Mouse (Mus musculus): ENCODE data around the gene Ikbke.
"Not testable (repeated sequence)": the region's sequence is repeated elsewhere in the genome, so short reads cannot be mapped to it uniquely, and the experiment has no call there.

Ikbke gene

DNA sequence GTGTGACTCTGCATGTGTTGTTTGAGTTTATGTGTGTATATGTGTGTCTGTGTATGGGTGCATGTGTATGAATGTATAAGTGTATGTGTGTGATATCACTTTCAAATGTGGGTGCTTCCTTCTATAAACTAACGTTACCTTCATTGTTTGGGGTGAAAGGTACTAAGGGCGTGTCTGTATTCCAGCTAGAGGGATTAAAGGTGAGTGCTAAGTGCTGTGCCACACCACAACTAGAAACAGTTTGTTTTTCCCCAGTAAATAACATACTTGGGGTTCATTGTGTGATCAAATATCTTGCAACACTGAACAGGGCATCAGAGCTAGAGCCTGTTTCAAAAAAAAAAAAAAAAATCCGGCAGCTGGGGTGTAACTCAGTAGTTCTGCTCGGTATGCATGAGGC, 2.3 kb upstream of the Ikbke start:
- no peak for DNase-seq (ENCODE audit: low spot score)

DNA sequence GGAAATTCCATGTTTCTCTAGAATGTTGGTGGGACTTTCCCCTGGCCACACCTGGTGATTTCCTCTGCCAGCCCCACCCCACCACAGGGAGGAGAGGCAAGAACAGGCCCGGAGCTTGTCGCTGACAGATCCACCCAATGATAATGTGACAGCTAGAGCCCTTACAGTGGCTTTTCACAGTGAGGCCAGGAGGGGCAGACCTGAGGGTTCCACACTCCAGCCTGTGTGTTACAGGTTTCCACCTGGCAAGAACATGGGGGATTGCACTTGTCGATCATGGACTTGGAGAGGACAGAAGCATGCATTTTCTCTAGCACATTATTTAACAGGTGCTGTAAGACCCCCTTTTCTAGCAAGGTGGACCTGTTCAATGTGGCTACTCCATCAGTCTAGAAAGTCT, 874 bp upstream of the Ikbke start:
- no peak for DNase-seq (ENCODE audit: low spot score)

DNA sequence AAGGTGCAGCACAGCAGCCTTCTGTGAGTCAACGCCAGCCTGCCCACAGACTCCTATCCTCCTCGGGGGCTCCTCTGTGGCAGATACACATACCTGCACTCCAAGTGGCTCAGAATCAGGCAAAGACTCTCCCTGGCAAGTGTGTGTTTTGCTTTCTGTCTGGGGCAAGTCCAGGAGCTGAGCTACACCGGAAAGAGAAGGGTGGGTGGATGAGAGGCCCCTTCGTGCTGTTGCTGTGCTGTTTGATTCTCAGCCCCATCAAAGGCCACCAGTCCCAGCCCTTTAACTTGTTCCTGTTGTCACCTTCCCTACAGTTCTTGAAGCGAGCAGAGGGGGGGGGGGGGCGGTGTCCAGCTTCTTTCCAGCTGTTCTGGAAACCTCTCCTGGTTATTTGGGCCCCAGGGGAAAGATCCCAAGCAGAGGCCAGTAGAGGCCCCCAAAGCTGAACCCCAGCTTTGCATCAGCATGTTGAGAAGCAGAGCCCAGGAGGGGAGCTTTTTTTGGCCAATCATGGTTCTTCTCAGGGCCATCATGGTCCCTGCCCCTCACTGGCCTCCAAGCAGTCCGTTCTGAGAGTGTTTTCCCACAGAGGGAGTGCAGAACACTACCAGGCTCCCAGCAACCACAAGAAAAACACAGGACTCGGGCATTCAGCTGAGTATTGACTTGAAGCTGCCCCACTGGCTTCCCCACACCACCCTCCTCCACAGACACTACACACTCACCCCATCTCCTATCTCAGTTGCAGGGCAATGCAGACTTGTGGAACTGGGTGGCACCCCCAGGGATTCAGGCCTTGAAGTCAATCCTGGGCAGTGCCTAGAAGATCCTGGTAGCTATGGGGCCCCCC, 575 bp downstream of the Ikbke start:
- no peak for DNase-seq (ENCODE audit: low spot score)

DNA sequence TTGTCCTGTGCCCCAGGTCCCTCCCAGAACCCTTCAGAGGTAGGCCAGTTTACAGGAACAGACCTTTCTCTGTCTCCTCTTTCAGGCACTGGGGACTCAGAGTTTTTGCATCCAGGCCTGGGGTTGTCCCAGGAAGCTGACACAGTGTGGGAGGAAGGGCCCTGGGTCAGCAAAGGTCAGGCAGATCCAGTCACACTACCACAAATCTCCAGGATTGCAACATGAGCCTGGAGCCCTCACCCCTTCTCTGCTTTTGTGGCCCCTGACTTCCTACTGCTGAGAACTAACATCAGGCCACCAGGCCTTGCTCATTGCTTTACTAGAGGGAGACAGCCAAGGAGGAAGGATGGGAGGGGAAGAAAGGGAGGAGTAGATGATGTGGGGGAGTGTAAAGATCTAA, 2.6 kb downstream of the Ikbke start:
- no peak for DNase-seq (ENCODE audit: low spot score)

DNA sequence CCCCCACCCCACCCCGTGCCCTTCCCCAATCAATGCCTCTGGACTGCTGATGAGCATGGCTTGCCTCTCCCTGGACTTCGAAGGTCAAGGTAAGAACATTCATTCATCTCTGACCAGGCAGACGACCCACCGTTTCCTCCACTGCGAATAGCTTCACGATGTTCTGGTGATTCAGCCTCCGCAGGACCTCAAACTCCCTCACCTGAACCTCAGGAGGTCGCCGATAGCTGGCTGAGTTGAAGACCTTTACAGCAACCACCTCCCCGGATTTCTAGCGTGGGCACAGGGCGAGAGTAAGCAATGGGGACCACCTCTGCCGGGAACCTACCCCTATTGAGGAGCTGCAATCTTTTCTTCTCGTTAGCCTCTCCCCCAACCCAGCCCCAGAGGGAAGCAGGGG, 3.8 kb downstream of the Ikbke start:
- DNase-seq (ENCODE audit: low spot score), result no peak

DNA sequence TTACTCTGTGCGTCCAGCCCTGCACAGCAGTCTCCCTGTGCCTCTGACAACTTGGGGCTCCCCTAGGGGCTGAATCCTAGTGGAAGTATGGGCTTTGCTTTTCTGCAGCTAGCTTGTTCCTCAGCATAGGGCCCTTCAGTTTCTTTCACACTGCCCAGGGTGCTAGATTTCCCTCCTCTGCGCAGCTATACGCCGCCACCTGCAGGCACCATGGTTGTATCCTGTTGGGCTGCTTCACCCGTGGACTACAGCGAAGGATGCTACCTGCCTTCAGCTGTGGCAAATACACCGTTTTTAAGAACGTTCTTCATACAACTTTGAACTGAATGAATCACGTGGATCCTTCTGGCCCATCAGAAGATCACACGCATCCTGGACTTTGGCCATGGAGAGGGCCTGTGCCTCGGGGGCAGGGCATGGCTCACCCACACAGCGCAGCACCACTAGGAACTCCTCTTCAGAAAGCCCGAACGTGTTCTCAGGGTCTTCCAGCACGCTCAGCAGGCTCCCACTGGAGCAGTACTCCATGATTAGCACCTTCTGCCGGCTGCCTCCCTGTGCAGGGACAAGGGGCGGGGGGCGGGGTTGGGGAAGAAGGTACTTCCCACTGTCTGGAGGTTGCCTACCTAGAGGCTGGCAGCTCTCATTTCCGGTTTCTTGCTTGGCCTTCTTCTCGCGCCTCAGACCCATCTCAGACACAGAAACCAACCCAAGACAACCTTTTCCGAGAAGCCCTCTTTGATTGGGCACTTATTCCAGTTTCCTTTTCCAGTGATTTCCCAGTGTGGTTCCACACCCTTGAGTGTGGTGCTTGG, 4.5 kb downstream of the Ikbke start:
- no peak for DNase-seq (ENCODE audit: low spot score)

DNA sequence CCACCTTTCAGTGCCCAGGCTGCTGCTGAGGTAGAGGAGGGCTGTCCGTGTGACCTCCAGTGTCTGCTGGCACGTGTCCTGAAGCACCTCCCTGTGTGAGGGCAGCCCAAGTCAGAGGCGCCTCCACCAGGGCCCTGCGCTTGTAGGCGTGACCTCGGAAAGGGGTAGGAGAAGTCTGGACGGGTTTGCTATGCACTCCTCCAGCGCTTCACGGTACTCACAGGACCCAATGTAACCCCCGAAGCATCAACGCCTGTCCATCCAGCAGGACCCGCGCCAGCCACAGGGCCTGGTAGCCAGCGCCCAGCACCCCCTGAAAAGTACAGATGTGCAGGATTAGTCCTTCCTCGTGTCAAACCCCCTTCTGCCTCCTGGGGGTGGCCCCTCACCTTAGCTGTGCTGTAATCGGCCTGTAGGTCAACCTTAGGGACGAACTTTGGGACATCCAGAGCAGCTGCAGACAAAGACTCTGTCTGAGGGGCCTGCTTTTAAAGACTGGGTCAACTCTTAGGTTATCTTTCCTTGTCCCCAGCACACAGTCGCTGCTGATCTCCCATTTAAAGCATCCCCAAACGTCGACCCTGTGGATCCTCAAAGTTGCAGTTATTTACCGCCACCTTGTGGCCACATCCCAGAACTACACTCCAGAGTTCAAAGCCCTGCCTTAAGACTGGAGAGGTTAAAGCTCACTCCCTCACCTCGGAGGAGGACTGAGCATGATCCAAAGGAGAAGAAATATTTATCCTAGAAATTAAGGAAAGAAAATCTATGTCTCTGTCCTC, 9.4 kb downstream of the Ikbke start:
- peak; percentile 72 for DNase-seq (ENCODE audit: low spot score)

DNA sequence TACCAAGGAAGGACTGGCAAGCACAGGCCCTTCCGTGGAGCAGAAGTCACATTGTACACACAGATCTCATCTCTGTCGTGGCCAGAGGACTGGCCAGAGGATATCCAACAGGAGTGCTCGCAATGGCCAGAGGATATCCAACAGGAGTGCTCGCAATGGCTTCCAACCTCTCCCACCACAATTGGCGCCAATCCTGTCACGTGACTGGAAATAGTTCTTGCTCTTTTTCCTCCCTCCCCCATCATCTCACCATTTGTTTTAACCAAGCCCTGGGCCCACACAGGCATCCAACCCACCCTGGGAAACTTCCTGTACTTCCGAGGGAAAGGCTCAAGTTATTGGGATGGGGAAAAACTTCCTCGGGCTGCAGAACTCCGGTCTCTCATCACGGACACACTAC, 10.6 kb downstream of the Ikbke start:
- no peak for DNase-seq (ENCODE audit: low spot score)

DNA sequence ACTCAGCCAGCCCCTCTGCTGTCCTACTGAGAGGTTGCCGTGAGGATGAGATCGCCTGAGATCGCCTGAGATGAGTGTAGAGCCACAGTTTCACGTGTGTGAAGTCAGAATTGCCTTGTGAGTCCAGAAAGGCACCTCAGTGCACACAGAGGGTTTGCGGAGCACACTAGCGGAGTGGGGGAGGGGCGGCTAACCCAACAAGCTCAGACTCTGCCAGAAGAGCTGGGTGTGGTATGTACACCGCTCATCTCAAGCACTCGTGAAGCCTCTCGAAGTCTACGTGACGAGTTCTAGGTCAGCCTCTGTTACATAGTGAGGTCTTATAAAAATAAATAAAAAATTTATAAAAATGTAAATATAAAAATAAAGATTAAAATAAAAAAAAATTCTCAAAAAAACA, 15.5 kb downstream of the Ikbke start:
- no peak for DNase-seq (ENCODE audit: low spot score)

DNA sequence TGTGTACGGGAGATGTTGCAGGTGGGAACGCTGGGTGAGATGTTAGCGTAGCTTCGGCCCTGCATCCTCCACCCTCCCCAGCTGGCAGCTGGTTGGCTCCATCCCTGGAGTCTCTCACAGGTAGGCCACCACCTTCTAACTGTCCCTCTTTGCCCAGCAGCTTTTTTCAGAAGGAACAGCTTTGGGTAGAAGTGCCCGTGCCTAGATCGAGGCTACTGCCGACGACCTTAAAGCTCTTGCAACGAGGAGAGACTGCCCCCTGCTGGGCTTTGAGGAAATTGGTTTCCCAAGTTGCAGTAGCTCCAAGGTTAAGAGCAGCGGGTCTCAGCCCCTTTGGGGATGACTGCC, 19.1 kb downstream of the Ikbke start:
- peak; percentile 71 for DNase-seq (ENCODE audit: low spot score)

DNA sequence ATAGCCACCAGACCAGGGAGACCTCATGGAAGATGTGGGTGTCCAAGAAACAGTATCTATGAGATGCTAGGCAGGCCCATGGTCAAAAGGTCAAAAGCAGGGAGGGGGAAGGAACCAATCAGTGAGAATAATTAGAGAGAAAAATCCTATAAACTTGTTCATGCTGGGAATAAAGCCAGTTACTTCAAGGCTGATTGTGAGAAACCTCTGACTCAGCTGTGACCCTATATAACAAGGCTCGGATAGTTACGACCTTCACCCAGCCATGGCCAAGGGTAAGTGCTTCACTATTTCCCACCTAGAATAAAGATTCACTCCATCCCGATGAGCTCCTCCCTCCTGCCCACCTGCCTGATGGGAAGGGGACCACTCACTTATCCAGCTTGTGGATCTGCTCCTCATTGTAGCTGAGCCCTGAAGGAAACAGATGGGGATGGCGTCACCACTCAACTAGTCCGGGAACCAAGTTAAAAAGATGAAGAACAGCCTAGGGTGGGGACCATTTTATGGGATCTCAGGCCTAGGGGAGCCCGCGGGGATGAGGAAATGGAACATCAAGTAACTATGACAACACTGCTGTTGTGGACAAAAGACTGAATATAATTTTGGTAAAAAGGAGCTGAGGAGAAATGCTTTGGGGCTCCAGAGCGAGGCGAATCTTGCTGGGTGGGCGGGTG, 19.6 kb downstream of the Ikbke start:
- DNase-seq (ENCODE audit: low spot score), result no peak

DNA sequence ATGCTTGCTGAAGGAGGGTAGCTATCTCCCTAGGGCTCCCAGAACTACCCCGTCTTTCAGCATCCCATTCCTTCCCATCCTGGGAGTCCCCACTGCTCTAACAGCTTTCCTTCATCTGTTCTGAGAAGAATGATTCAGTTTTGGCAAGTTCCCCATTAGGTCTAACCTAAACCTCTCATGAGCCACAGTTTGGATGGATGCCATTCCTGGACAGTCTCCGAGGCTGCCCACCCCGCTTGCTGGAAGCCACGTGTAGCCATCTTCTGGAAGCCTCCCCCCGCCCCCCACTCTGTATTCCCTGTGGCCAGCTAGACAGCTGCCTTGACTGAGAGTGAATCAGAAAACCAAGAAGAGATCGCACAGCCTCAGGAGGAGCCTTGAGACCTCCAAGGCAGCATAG, 22.1 kb downstream of the Ikbke start:
- no peak for DNase-seq (ENCODE audit: low spot score)

DNA sequence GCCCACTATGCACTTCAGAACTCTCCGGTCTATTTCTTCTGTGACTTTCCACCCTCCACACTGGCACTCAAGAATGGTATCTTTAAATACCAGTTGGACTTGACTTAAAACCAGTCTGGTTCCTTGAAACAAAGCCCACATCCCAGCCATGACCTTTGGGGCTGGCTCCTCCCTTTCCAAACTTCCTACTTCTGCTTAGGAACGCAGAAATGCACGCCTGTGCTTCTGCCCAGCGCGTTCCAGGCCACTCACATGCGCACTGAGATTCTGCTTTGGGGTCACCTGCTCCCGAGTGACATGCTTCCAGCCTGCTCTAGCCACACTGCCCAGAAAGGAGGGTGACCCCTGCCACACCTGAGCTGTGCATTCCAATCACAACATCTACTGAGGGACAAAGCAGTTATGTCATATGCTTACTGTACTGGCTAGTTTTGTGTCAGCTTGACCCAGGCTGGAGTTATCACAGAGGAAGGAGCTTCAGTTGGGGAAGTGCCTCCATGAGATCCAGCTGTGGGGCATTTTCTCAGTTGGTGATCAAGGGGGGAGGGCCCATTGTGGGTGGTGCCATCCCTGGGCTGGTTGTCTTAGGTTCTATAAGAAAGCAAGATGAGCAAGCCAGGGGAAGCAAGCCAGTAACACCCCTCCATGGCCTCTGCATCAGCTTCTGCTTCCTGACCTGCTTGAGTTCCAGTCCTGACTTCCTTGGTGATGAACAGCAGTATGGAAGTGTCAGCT, 26.7 kb downstream of the Ikbke start:
- DNase-seq (ENCODE audit: low spot score), result not testable (repeated sequence)

DNA sequence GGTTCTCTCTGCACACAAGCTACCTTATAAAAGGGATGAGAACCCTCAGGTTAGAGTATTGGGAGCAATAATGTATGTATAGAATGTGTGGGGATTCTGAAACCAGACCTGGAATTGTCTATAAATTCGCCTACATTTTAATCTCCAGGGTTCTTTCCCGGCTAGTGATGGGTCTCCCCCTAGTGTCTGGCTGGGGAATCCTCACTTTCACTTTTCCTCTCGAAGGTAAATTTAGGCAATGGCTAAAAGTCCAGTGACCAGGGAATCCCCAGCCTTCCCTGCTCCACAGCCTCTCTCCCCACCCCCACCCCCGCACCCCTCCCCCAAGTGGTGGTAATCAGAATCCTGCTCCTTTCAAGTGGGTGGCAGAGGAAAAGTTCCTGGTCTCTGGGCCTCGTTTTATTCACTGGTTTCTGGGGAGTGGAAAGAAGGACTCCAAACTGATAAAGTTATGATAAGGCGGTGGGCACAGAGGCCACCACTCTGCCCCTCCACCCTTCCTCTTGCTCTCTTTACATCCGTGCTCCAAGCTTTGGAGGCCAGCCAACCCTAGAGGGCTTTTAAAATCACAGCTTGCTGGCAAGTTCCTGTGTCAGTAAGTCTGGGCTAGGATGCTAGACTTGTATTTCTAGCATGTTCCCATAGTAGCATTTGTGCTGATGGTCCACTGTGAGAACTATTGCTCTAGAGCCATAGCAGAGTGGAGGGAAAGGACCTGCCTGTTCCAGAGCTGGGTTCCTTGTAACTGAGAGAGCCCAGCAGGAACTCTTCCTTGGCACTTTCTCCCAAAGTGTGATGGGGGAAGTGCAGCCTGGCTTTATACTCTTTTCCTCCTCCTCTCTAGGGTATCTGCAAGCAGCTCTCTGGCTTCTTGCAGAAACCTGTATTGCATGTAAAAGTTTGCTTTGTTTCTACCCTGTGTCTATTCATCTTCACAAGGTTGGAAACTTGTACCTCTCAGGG, 32.7 kb downstream of the Ikbke start:
- peak; percentile 78 for DNase-seq (ENCODE audit: low spot score)

DNA sequence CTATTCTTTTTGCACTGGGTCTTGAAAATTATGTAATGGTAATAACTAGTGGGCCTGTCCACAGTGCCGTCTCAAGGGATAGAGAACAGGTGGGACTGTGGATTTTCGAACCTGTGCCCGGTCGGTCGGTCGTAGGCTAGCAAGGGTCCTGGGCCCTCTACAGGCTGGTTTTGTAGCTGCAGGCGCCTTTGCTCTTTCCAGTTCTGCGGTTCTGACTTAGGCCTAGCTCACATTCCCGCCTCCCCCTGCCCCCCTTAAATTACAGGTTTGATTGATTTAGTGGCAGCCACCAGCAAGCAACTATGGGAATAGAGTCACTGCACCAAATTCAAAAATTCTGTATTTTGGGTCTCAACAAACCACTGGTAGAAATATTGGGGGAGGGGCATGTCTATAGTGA, 33.5 kb downstream of the Ikbke start:
- DNase-seq (ENCODE audit: low spot score), result peak; percentile 53

DNA sequence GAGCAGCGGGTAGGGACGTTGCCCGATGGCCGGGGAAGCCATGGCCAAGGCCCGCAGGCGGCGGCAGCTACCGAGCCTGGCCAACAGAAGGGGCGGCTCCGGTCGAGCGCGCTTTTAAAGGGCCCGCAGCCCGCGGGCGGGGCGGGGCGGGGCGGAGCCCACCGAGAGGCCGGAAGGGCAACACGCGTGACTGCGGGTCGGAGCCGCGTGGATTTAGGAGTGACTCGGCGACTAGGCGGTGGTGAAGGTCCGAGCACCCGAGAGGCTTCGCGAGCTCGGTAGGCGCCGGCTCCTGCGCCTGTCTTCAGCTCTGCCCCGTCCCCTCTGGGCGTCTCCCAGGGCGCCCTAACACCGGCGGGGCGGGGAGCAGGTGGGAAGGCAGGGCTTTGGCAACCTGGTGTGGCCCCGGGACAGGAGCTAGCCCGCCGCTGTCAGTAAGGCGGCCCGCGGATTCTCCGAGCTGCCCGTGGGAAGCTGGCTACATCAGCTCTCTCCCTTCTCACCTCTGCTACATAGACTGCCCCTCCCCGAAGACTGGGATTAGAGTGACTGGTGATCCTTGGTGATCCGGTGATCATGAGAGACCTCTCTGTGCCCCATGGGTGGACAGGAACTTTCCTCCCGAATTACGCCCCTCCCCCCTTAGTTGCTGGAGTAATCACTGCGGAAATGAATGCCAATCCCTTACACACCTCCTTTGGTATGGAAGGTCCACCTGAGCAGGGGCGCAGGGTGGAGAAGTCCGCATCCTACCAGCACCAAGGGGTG, 34.1 kb downstream of the Ikbke start, which contains the start of gene Rassf5:
Gene Rassf5 (minus strand): TSS at position 170 of the 768 bp plus-strand sequence.
- DNase-seq (ENCODE audit: low spot score), result peak; percentile 44

DNA sequence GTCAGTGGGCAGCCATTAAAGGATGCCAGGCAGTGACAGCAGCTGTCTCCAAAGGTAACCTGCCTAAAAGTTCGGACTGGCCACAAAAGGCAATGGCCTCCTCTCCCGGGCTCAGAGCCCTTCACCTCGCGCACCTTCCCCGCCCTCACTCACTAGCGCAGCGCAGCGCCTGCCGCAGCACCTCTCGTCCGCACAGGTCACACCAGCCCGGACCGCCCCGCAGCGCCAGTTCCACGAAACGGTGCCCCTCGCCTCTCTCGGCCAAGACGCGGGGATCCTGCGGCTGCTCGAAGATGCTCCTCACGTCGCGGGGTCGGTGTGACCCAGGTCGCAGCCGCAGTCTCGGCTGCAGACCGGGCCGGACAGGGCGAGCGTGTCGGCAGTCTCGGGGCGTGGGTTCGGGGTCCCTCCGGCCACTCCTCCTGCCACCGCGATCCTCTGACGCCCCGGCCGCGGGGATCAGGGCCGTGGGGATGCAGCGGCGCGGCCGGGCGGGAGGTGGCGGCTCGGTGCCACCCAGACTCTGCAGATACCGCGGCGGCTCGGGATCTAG, 34.8 kb downstream of the Ikbke start:
- DNase-seq (ENCODE audit: low spot score), result no peak

DNA sequence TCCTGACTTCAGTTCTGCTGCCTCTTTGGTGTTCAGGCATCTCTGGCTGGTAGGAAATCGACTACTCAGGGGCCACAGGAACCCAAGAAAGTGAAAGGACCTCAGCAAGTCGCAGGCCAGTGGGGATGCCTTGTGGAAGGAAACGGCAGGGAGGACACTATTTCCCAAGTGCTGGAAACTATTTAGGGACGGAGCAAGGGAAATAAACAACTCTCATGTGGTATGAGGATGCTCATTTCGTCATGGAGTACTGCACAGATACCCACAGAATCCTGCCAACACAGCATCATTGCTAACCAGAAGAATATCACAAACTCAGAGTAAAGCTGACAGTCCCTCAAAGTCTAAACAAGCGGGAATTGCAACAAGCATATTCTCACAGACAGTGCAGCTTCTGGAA, 36.5 kb downstream of the Ikbke start:
- DNase-seq (ENCODE audit: low spot score), result peak; percentile 10

DNA sequence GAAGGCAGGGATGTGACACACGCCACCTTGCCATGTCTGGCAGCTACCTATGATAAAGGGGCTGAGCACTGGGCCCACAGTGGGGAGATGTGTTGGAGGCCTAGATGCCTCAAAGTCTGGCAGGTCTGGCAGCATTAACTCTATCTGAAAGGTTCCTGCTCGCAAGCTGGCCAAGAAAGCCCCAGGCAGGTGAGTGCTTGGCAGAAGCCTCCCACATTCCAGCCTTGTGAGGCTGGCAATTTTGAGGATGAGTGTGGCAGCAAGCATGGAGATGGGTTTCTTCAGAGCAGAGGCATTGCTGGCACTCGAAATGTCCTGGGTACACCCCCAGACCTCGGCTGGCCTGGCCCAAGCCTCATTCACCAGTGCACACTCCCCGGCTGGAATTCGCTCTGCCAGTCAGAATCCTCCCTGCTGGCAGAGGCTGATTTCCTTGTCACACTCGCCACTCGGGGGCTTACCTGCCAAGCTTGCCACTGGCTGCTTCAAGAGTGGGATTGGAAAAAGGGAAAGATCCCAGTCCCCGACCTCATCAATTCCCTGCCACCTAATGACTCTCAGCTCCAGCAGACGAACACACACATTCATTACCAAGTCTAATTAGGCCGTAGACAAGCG, 39.7 kb downstream of the Ikbke start:
- DNase-seq (ENCODE audit: low spot score), result no peak
